Mouse (Mus musculus): ENCODE data around the gene Ddx31. TPM values are rescaled to one million over a fixed set of nuclear protein-coding genes. Genes with fewer than 3 reads are reported as not detected.

Gene Ddx31
- polyA plus RNA-seq, 1 experiment from 2014 or later, result 8.6 TPM

- Histone ChIP-seq H3K4me1 (ENCODE audit: control insufficient read depth in 2 of 2, insufficient read depth in 2 of 2, low read length in 2 of 2) (no peaks in the 10 kb centered on the region), H3K27ac (replicated peaks in 1 of 2; ENCODE audit: control insufficient read depth in 1 of 2, insufficient read depth in 1 of 2, low read depth in 2 of 2, low read length in 2 of 2) (no peak overlapping the region), H3K9me3 (ENCODE audit: control insufficient read depth, low read length) (no peaks in the 10 kb centered on the region), H3K9ac (ENCODE audit: low read length) (no peak overlapping the region), H3K4me2 (ENCODE audit: low read length) (no peak overlapping the region), H3K27me3 (ENCODE audit: control insufficient read depth, insufficient read depth, low read length) (0 out of 2 replicates have a peak, but pooled peaks cover 3% of the 10 kb centered on the region), H3K36me3 (ENCODE audit: control insufficient read depth, insufficient read depth, low read length) (no peaks in the 10 kb centered on the region), H3K4me3 (ENCODE audit: control insufficient read depth in 1 of 2, insufficient read depth in 1 of 2, low read depth in 1 of 2, low read length in 2 of 2) (no peak overlapping the region)
- ATAC-seq (ENCODE audit: insufficient number of reproducible peaks, insufficient read depth, low FRiP score, low read depth), result no peak
- 84% methylated on average over 3 of the region's 3 CpGs for WGBS
Measured at GRCm38 (mm10) chr2:28930571-28930970, 90.4 kb downstream of the Ddx31 start.

DNA sequence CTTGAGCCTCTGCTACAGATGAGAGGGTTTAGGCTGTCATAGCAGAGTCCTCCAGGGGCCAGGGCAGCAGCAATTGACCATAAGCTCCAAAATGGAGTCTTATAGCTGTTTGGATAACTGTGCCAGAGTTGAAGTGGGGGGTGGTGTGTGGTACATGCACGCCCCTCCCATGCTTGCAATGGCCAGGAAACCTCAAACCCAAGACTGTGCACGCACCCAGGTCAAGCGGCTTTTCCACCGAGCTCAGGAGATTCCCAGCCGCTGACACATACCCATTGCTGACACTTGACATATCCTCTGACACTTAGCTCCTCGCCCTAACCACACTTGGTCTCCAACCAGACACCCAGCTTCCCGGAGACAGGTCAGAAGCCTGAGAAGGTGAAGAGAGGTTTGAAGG, 98.8 kb downstream of the Ddx31 start:
- H3K4me3 ChIP-seq (ENCODE audit: control insufficient read depth in 1 of 2, insufficient read depth in 1 of 2, low read depth in 1 of 2, low read length in 2 of 2), result no peak overlapping the region
- WGBS, result 38% methylated on average over 7 of the region's 7 CpGs
- H3K4me2 ChIP-seq (ENCODE audit: low read length), result no peak overlapping the region
- H3K9ac ChIP-seq (ENCODE audit: low read length), result no peak overlapping the region
- H3K4me1 ChIP-seq (ENCODE audit: control insufficient read depth in 2 of 2, insufficient read depth in 2 of 2, low read length in 2 of 2), result peaks cover 0 to 4% of the 10 kb centered on the region in 2 experiments; a peak in 2 of 4 replicates
- no peak for ATAC-seq (ENCODE audit: insufficient number of reproducible peaks, insufficient read depth, low FRiP score, low read depth)
- H3K27me3 ChIP-seq (ENCODE audit: control insufficient read depth, insufficient read depth, low read length), result no peaks in the 10 kb centered on the region
- no peak overlapping the region for H3K27ac ChIP-seq (replicated peaks in 1 of 2; ENCODE audit: control insufficient read depth in 1 of 2, insufficient read depth in 1 of 2, low read depth in 2 of 2, low read length in 2 of 2)
- H3K36me3 ChIP-seq (ENCODE audit: control insufficient read depth, insufficient read depth, low read length), result no peaks in the 10 kb centered on the region
- H3K9me3 ChIP-seq (ENCODE audit: control insufficient read depth, low read length), result no peaks in the 10 kb centered on the region

- H3K9ac ChIP-seq (ENCODE audit: low read length), result no peak overlapping the region
- no peak overlapping the region for H3K4me3 ChIP-seq (ENCODE audit: control insufficient read depth in 1 of 2, insufficient read depth in 1 of 2, low read depth in 1 of 2, low read length in 2 of 2)
- no peak for ATAC-seq (ENCODE audit: insufficient number of reproducible peaks, insufficient read depth, low FRiP score, low read depth)
- H3K9me3 ChIP-seq (ENCODE audit: control insufficient read depth, low read length), result no peaks in the 10 kb centered on the region
- H3K4me2 ChIP-seq (ENCODE audit: low read length), result no peak overlapping the region
- 60% methylated on average over 30 of the region's 30 CpGs for WGBS
- peaks cover 0 to 4% of the 10 kb centered on the region in 2 experiments; a peak in 2 of 4 replicates for H3K4me1 ChIP-seq (ENCODE audit: control insufficient read depth in 2 of 2, insufficient read depth in 2 of 2, low read length in 2 of 2)
- H3K27ac ChIP-seq (replicated peaks in 1 of 2; ENCODE audit: control insufficient read depth in 1 of 2, insufficient read depth in 1 of 2, low read depth in 2 of 2, low read length in 2 of 2), result no peak overlapping the region
- no peaks in the 10 kb centered on the region for H3K36me3 ChIP-seq (ENCODE audit: control insufficient read depth, insufficient read depth, low read length)
- no peaks in the 10 kb centered on the region for H3K27me3 ChIP-seq (ENCODE audit: control insufficient read depth, insufficient read depth, low read length)
Measured at GRCm38 (mm10) chr2:28943666-28944516, 103.7 kb downstream of the Ddx31 start.

- Histone ChIP-seq H3K4me1 (ENCODE audit: control insufficient read depth in 2 of 2, insufficient read depth in 2 of 2, low read length in 2 of 2) (no peaks in the 10 kb centered on the region), H3K4me3 (ENCODE audit: control insufficient read depth in 1 of 2, insufficient read depth in 1 of 2, low read depth in 1 of 2, low read length in 2 of 2) (no peak overlapping the region), H3K27ac (replicated peaks in 1 of 2; ENCODE audit: control insufficient read depth in 1 of 2, insufficient read depth in 1 of 2, low read depth in 2 of 2, low read length in 2 of 2) (no peak overlapping the region), H3K36me3 (ENCODE audit: control insufficient read depth, insufficient read depth, low read length) (no peaks in the 10 kb centered on the region), H3K27me3 (ENCODE audit: control insufficient read depth, insufficient read depth, low read length) (no peaks in the 10 kb centered on the region), H3K4me2 (ENCODE audit: low read length) (no peak overlapping the region), H3K9me3 (ENCODE audit: control insufficient read depth, low read length) (no peaks in the 10 kb centered on the region), H3K9ac (ENCODE audit: low read length) (no peak overlapping the region)
- WGBS, result 71% methylated on average over 6 of the region's 6 CpGs
- ATAC-seq (ENCODE audit: insufficient number of reproducible peaks, insufficient read depth, low FRiP score, low read depth), result no peak
Measured at GRCm38 (mm10) chr2:28945388-28945787, 105.2 kb downstream of the Ddx31 start.

DNA sequence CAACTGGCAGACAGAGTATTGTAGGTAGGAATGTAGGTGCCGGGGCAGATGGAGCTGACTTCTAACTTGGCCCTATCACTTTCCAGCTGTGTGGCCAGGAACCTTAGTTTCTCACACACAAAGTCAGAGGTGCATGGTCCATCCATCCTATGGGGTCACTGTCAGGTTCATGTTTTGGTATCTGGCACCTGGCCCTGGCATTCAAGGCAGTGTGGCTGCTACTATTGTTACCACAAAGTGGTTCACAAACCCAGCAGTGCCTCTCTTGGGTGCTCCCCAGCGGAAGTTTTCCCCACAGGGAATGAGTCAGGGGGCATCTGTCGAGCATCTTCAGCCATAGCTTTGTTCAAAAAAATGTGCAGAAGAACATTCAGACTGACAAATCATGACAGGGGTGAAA, 106.1 kb downstream of the Ddx31 start:
- Histone ChIP-seq H3K27ac (replicated peaks in 1 of 2; ENCODE audit: control insufficient read depth in 1 of 2, insufficient read depth in 1 of 2, low read depth in 2 of 2, low read length in 2 of 2) (no peak overlapping the region), H3K9ac (ENCODE audit: low read length) (no peak overlapping the region), H3K27me3 (ENCODE audit: control insufficient read depth, insufficient read depth, low read length) (no peaks in the 10 kb centered on the region), H3K4me3 (ENCODE audit: control insufficient read depth in 1 of 2, insufficient read depth in 1 of 2, low read depth in 1 of 2, low read length in 2 of 2) (no peak overlapping the region), H3K4me1 (ENCODE audit: control insufficient read depth in 2 of 2, insufficient read depth in 2 of 2, low read length in 2 of 2) (no peaks in the 10 kb centered on the region), H3K36me3 (ENCODE audit: control insufficient read depth, insufficient read depth, low read length) (no peaks in the 10 kb centered on the region), H3K9me3 (ENCODE audit: control insufficient read depth, low read length) (no peaks in the 10 kb centered on the region), H3K4me2 (ENCODE audit: low read length) (no peak overlapping the region)
- WGBS, result 75% methylated on average over 3 of the region's 3 CpGs
- no peak for ATAC-seq (ENCODE audit: insufficient number of reproducible peaks, insufficient read depth, low FRiP score, low read depth)

DNA sequence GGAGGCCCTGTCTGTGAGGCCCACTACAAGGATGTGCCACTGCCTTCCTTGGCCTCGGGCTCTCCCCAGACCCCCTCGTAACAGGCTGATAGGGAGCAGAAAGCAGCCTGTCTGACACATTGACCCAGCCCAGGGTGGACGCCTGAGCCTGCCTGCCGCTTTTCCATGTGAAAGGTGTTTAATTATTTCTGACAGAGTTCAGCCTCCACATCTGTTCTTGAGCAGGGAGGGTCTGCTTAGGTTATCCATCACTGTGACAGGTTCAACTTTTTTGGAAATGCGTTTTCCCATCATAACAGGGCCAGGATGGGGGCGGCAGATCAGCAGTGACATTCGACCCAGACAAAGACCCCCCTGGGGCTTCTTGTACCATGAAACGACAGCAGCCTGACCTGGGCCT, 112.8 kb downstream of the Ddx31 start:
- Histone ChIP-seq H3K9ac (ENCODE audit: low read length) (no peak overlapping the region), H3K36me3 (ENCODE audit: control insufficient read depth, insufficient read depth, low read length) (no peaks in the 10 kb centered on the region), H3K27me3 (ENCODE audit: control insufficient read depth, insufficient read depth, low read length) (no peaks in the 10 kb centered on the region), H3K4me1 (ENCODE audit: control insufficient read depth in 2 of 2, insufficient read depth in 2 of 2, low read length in 2 of 2) (no peaks in the 10 kb centered on the region), H3K9me3 (ENCODE audit: control insufficient read depth, low read length) (no peaks in the 10 kb centered on the region), H3K4me3 (ENCODE audit: control insufficient read depth in 1 of 2, insufficient read depth in 1 of 2, low read depth in 1 of 2, low read length in 2 of 2) (no peak overlapping the region), H3K27ac (replicated peaks in 1 of 2; ENCODE audit: control insufficient read depth in 1 of 2, insufficient read depth in 1 of 2, low read depth in 2 of 2, low read length in 2 of 2) (no peak overlapping the region), H3K4me2 (ENCODE audit: low read length) (no peak overlapping the region)
- no peak for ATAC-seq (ENCODE audit: insufficient number of reproducible peaks, insufficient read depth, low FRiP score, low read depth)
- 60% methylated on average over 8 of the region's 8 CpGs for WGBS

DNA sequence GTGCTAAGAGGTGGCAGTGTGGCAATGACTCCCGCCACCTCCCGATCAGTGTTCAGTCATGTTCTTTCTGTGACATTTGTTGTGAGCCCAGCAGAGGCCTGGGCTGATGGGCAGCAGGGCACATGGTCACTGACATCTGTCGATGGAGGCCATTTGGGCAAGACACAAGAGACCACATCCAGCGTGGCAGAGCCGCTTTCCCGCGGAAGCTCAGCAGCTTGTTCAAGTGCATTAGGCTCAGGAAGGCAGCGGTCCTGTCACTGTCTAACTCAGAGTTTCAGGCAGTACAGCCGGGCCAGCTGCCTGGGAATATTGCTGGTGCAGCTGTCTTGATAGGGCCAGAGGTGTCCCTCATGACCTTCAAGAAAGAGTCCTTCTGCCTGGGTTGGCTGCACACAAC, 114.4 kb downstream of the Ddx31 start:
- H3K9me3 ChIP-seq (ENCODE audit: control insufficient read depth, low read length), result no peaks in the 10 kb centered on the region
- no peak overlapping the region for H3K4me3 ChIP-seq (ENCODE audit: control insufficient read depth in 1 of 2, insufficient read depth in 1 of 2, low read depth in 1 of 2, low read length in 2 of 2)
- H3K9ac ChIP-seq (ENCODE audit: low read length), result no peak overlapping the region
- no peak for ATAC-seq (ENCODE audit: insufficient number of reproducible peaks, insufficient read depth, low FRiP score, low read depth)
- H3K4me2 ChIP-seq (ENCODE audit: low read length), result no peak overlapping the region
- whole genome bisulfite sequencing, result 76% methylated on average over 9 of the region's 9 CpGs
- no peaks in the 10 kb centered on the region for H3K36me3 ChIP-seq (ENCODE audit: control insufficient read depth, insufficient read depth, low read length)
- H3K4me1 ChIP-seq (ENCODE audit: control insufficient read depth in 2 of 2, insufficient read depth in 2 of 2, low read length in 2 of 2), result no peaks in the 10 kb centered on the region
- no peaks in the 10 kb centered on the region for H3K27me3 ChIP-seq (ENCODE audit: control insufficient read depth, insufficient read depth, low read length)
- no peak overlapping the region for H3K27ac ChIP-seq (replicated peaks in 1 of 2; ENCODE audit: control insufficient read depth in 1 of 2, insufficient read depth in 1 of 2, low read depth in 2 of 2, low read length in 2 of 2)
